In genomic region chr13:40734316-40734965, GRCm38 (mm10) we compare ENCODE assay signal across 9 mouse cellular contexts. TPM values are rescaled to one million over a fixed set of nuclear protein-coding genes. Genes with fewer than 3 reads are reported as not detected.
A peak's percentile ranks its signal among the peaks of the same experiment; 100 is the strongest.
DNase-seq lines count a peak whose midpoint lies in the region; ATAC-seq lines count a peak whose summit lies in the region.
"Had no signal": no experiment of that assay in that cellular context is flagged by ENCODE, and none has a peak within 500 bp of the region (broad histone marks: within the 10 kb centered on the region; RNA-seq: fewer than 3 reads in every experiment).

No protein-coding gene starts in this region.

- H3K4me3 ChIP-seq in kidney, embryonic 15.5 days (replicated peaks), result peak overlapping the region; percentile 53
- peak overlapping the region; percentile 60 for H3K4me3 ChIP-seq in embryonic facial prominence, embryonic 15.5 days (replicated peaks)
- peak overlapping the region; percentile 56 for H3K4me3 ChIP-seq in limb, embryonic 11.5 days (ENCODE audit: low read depth, low read length)

- H3K4me2 ChIP-seq in kidney, embryonic 15.5 days, result peak overlapping the region; percentile 74
- H3K4me2 ChIP-seq in embryonic facial prominence, embryonic 15.5 days (replicated peaks), result peak overlapping the region; percentile 64
- H3K4me2 ChIP-seq in limb, embryonic 11.5 days (ENCODE audit: low read depth, severe bottlenecking), result peak overlapping the region; percentile 61

- ATAC-seq in kidney, embryonic 15.5 days (replicated peaks; ENCODE audit: low FRiP score), result no peak
- no peak for ATAC-seq in embryonic facial prominence, embryonic 15.5 days (ENCODE audit: insufficient number of reproducible peaks, low FRiP score, low TSS enrichment, low read depth)
- ATAC-seq in limb, embryonic 11.5 days (ENCODE audit: insufficient number of reproducible peaks, low FRiP score, low TSS enrichment, low read depth), result no peak

- DNase-seq in kidney, adult 18-20 months, result no peak
- DNase-seq in limb, embryonic 11.5 days (ENCODE audit: low spot score), result no peak
- peak; percentile 21 for DNase-seq in retina, embryonic 14.5 days (ENCODE audit: low spot score)
- DNase-seq in T-cell, adult 2 months (ENCODE audit: low spot score), result no peak
- no peak for DNase-seq in frontal cortex, postnatal 25 days (ENCODE audit: low spot score in 2 of 2)
- no peak for DNase-seq in gastrocnemius, postnatal 4 days (ENCODE audit: low spot score in 2 of 2)

- H3K4me1 ChIP-seq in kidney, embryonic 15.5 days, result peaks cover 59% of the 10 kb centered on the region
- H3K4me1 ChIP-seq in embryonic facial prominence, embryonic 15.5 days, result peaks cover 44% of the 10 kb centered on the region
- H3K4me1 ChIP-seq in limb, embryonic 11.5 days (ENCODE audit: control insufficient read depth, insufficient read depth, low read length), result peaks cover 17% of the 10 kb centered on the region

- WGBS in kidney, embryonic 15.5 days, result under 1% methylated on average over 33 of the region's 33 CpGs
- WGBS in embryonic facial prominence, embryonic 15.5 days, result 2% methylated on average over 33 of the region's 33 CpGs
- under 1% methylated on average over 33 of the region's 33 CpGs for whole genome bisulfite sequencing in limb, embryonic 11.5 days

- H3K36me3 ChIP-seq in kidney, embryonic 15.5 days, result no peaks in the 10 kb centered on the region
- H3K36me3 ChIP-seq in embryonic facial prominence, embryonic 15.5 days, result no peaks in the 10 kb centered on the region
- H3K36me3 ChIP-seq in limb, embryonic 11.5 days (ENCODE audit: control insufficient read depth, insufficient read depth, low read length), result no peaks in the 10 kb centered on the region

- no peaks in the 10 kb centered on the region for H3K9me3 ChIP-seq in kidney, embryonic 15.5 days (replicated peaks)
- no peaks in the 10 kb centered on the region for H3K9me3 ChIP-seq in embryonic facial prominence, embryonic 15.5 days (replicated peaks)
- H3K9me3 ChIP-seq in limb, embryonic 11.5 days (ENCODE audit: control insufficient read depth, low read length), result no peaks in the 10 kb centered on the region

- no peak overlapping the region for H3K9ac ChIP-seq in kidney, embryonic 15.5 days
- H3K9ac ChIP-seq in embryonic facial prominence, embryonic 15.5 days, result no peak overlapping the region; the same call in 1 of the 2 replicates
- H3K9ac ChIP-seq in limb, embryonic 11.5 days (ENCODE audit: low read length), result no peak overlapping the region

- H3K27ac ChIP-seq in kidney, embryonic 15.5 days, result peak overlapping the region; percentile 71
- peak overlapping the region; percentile 39 for H3K27ac ChIP-seq in embryonic facial prominence, embryonic 15.5 days (replicated peaks)
- no peak overlapping the region for H3K27ac ChIP-seq in limb, embryonic 11.5 days (replicated peaks; ENCODE audit: low read depth, low read length)

- peaks cover 97% of the 10 kb centered on the region for H3K27me3 ChIP-seq in kidney, embryonic 15.5 days
- H3K27me3 ChIP-seq in embryonic facial prominence, embryonic 15.5 days, result peaks cover 76% of the 10 kb centered on the region
- H3K27me3 ChIP-seq in limb, embryonic 11.5 days (ENCODE audit: control insufficient read depth, insufficient read depth, low read length), result peaks cover 66% of the 10 kb centered on the region
- H3K27me3 ChIP-seq: Patski had no signal

RNA-seq across cellular contexts. Expression of gene Tfap2a, which starts 3.7 kb away (rescaled TPM):
- 2.8 and 4.1 TPM in 2 replicates for polyA plus RNA-seq in kidney, embryonic 15.5 days (2015; fragmentation: Nextera tagmentation; extraction: Ambion mirVana)
- 13.4 and 15.4 TPM in 2 replicates for polyA plus RNA-seq in embryonic facial prominence, embryonic 15.5 days (2015; fragmentation: Nextera tagmentation; extraction: Ambion mirVana)
- 7.2 and 7.3 TPM in 2 replicates for polyA plus RNA-seq in limb, embryonic 11.5 days (2014; fragmentation: Nextera tagmentation; extraction: Ambion mirVana)
- under 1 TPM; 0.23 to 0.27 TPM for total RNA-seq in gastrocnemius, postnatal 4 days (2021)
